Mouse (Mus musculus): ENCODE measurements at regions not wholly inside any gene's neighbourhood (a gene's known extent, or its start where the extent isn't known, plus 50 kb on each side); places are given as distances from the start of the nearest gene placed in this dataset.

DNA sequence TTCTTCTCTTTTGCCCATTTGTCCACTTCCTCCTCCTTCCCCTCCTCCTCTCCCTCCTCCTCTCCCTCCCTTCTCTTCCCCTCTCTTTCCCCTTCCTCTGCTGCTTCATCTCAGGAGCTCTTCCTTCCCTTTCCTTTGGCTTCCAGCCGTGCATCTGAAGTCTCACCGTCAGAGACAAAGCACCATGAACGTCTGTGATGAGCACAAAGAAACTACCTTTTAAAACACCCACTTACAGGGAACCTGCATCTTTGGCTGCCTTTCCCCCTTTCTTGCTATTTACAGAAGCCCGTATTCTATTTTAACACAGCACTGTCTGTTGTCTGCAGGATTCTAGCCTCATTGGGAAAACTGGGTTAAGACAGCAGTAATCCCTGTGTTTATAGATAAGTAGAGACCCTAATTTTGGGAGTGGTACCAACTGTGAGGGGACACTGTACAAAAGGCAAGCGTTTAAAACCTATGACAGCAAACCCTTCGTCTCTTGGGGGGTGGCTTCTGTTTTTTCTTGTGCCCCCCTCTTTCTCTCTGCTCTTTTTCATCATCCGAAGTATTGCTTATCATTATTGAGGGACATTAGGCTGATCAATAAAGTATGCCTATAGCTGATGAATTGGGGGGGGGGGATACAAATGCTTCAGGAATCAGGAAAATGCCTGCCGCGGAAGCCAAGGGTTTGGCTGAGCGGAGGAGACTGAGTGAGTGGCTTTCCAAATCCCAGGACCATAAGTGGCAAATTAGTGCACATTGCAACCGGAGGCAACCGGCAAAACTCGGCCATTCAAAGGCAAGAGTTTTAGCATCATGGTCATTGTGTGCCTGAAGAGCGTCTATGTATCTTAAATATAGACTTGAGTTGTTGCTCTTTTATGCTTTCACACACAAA, 417.0 kb upstream of the Ubash3b start:
- DNase-seq = no peak
- TF ChIP-seq POLR2A (IDR thresholded peaks at IDR 0.05; ENCODE audit: control insufficient read depth, extremely low read depth, insufficient read depth, low read length, poor library complexity) = no peak
- no peak for TF ChIP-seq CTCF (IDR thresholded peaks at IDR 0.05; ENCODE audit: borderline replicate concordance, control insufficient read depth, extremely low read depth, insufficient read depth, low read length, poor library complexity)
- H3K36me3 ChIP-seq (ENCODE audit: control insufficient read depth, insufficient read depth, low read length) = no peaks in the 10 kb centered on the region
- no peak overlapping the region for H3K27ac ChIP-seq (ENCODE audit: control insufficient read depth, insufficient read depth, low read length)
- H3K4me1 ChIP-seq (replicated peaks; ENCODE audit: control insufficient read depth, insufficient read depth, low read length) = no peaks in the 10 kb centered on the region
- H3K27me3 ChIP-seq (ENCODE audit: control insufficient read depth, insufficient read depth, low read length) = peaks cover 3% of the 10 kb centered on the region; the same call in 1 of the 2 replicates
- H3K4me3 ChIP-seq (ENCODE audit: control insufficient read depth, insufficient read depth, low read length) = no peak overlapping the region
- 72% methylated on average over 14 of the region's 14 CpGs for WGBS

DNA sequence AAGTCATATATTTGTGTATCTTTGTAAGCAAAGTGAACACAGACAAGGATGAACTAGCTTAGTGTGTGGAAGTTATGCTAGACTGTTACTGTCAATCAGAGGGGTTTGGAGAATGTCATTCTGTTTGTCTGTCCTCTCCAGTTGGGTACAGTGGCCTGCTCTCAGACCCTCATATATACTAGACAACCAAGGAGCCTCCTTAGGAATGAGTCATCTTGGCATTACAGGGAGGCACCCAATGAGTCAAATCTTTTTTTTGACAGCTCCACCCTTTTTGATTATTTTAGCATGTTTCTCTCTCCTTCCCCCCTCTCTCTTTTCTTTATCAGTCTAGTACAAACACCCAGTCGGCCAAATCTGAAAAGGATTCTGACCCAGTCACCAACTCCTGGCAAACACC, 416.3 kb upstream of the Ubash3b start:
- no peaks in the 10 kb centered on the region for H3K36me3 ChIP-seq (ENCODE audit: control insufficient read depth, insufficient read depth, low read length)

DNA sequence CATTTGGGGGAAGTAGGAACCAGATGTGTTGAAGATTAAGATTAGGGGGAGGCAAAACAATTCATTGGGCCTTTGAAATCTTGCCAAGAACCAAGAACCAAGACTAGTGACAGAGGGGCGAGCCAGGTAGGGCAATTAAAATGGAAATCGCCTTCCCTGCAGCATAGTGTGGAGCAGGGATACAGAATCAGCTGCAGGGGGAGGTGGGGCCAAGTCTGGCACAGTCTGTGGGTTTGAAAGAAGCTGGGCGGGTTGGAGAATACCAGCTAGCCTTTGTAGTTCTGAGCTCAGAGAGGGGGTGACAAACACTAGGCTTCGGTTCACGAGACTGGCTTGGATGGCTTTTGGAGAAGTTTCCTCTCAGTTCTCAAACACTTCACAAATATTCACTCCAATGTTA, 414.3 kb upstream of the Ubash3b start:
- TF ChIP-seq CTCF (IDR thresholded peaks at IDR 0.05; ENCODE audit: borderline replicate concordance, control insufficient read depth, extremely low read depth, insufficient read depth, low read length, poor library complexity) (no peak), POLR2A (IDR thresholded peaks at IDR 0.05; ENCODE audit: control insufficient read depth, extremely low read depth, insufficient read depth, low read length, poor library complexity) (no peak)
- H3K27ac ChIP-seq (ENCODE audit: control insufficient read depth, insufficient read depth, low read length) = no peak overlapping the region
- DNase-seq = no peak
- H3K4me1 ChIP-seq (replicated peaks; ENCODE audit: control insufficient read depth, insufficient read depth, low read length) = no peaks in the 10 kb centered on the region
- 41% methylated on average over 5 of the region's 5 CpGs for WGBS
- no peaks in the 10 kb centered on the region for H3K36me3 ChIP-seq (ENCODE audit: control insufficient read depth, insufficient read depth, low read length)
- no peaks in the 10 kb centered on the region; the same call in 1 of the 2 replicates for H3K27me3 ChIP-seq (ENCODE audit: control insufficient read depth, insufficient read depth, low read length)
- H3K4me3 ChIP-seq (ENCODE audit: control insufficient read depth, insufficient read depth, low read length) = no peak overlapping the region

More for the DNA sequence above, 416.3 kb upstream of the Ubash3b start:
- H3K4me1 ChIP-seq (replicated peaks; ENCODE audit: control insufficient read depth, insufficient read depth, low read length) = no peaks in the 10 kb centered on the region
- TF ChIP-seq POLR2A (IDR thresholded peaks at IDR 0.05; ENCODE audit: control insufficient read depth, extremely low read depth, insufficient read depth, low read length, poor library complexity) (no peak), CTCF (IDR thresholded peaks at IDR 0.05; ENCODE audit: borderline replicate concordance, control insufficient read depth, extremely low read depth, insufficient read depth, low read length, poor library complexity) (no peak)
- WGBS = 53% methylated on average over 1 of the region's 1 CpGs
- H3K4me3 ChIP-seq (ENCODE audit: control insufficient read depth, insufficient read depth, low read length) = no peak overlapping the region
- no peak overlapping the region for H3K27ac ChIP-seq (ENCODE audit: control insufficient read depth, insufficient read depth, low read length)
- peaks cover 3% of the 10 kb centered on the region; the same call in 1 of the 2 replicates for H3K27me3 ChIP-seq (ENCODE audit: control insufficient read depth, insufficient read depth, low read length)
- no peak for DNase-seq

DNA sequence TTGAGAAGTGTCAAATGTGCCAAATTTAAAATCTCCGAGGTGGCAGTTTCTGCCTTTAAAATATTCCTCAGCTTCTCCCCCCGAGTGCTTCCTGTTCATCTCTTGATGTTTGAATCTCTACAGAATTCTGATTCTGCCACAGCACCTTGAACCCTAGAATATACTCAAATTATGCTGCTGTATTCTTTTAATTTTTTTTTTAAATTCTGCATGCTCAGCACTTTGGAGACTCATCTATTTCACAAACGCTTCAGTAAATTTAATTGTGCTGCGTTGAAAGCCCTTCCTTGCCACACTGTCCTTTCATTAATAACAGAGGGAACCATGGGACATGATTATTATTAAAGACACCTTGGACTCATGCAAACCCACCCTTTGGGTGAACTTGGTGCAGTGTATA, 408.8 kb upstream of the Ubash3b start:
- H3K27me3 ChIP-seq (ENCODE audit: control insufficient read depth, insufficient read depth, low read length) = no peaks in the 10 kb centered on the region
- H3K36me3 ChIP-seq (ENCODE audit: control insufficient read depth, insufficient read depth, low read length) = no peaks in the 10 kb centered on the region
- TF ChIP-seq POLR2A (IDR thresholded peaks at IDR 0.05; ENCODE audit: control insufficient read depth, extremely low read depth, insufficient read depth, low read length, poor library complexity) (no peak), CTCF (IDR thresholded peaks at IDR 0.05; ENCODE audit: borderline replicate concordance, control insufficient read depth, extremely low read depth, insufficient read depth, low read length, poor library complexity) (no peak)
- no peaks in the 10 kb centered on the region for H3K4me1 ChIP-seq (replicated peaks; ENCODE audit: control insufficient read depth, insufficient read depth, low read length)
- 93% methylated on average over 4 of the region's 4 CpGs for WGBS
- no peak for DNase-seq
- no peak overlapping the region for H3K27ac ChIP-seq (ENCODE audit: control insufficient read depth, insufficient read depth, low read length)
- H3K4me3 ChIP-seq (ENCODE audit: control insufficient read depth, insufficient read depth, low read length) = no peak overlapping the region

DNA sequence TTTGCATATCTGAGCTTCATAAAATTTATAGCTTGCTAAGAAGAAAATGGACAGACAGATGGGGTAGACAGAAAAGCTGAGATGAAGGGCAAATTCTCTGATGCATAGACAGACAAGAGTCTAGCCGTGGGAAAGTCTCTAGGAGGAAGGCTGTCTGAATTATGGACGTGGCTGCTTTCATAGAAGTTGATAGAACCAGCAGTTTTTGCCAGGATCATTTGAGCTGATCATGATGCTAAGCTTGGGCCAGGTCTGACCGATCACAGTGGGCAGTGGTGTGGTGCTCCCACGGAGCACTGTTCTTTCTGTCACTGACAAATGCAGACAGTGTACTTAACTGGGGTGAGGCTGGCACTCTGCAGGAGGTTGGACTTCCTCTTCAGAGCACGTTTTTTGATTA, 405.0 kb upstream of the Ubash3b start:
- TF ChIP-seq CTCF (IDR thresholded peaks at IDR 0.05; ENCODE audit: borderline replicate concordance, control insufficient read depth, extremely low read depth, insufficient read depth, low read length, poor library complexity) (no peak), POLR2A (IDR thresholded peaks at IDR 0.05; ENCODE audit: control insufficient read depth, extremely low read depth, insufficient read depth, low read length, poor library complexity) (no peak)
- H3K27me3 ChIP-seq (ENCODE audit: control insufficient read depth, insufficient read depth, low read length) = no peaks in the 10 kb centered on the region
- H3K36me3 ChIP-seq (ENCODE audit: control insufficient read depth, insufficient read depth, low read length) = no peaks in the 10 kb centered on the region
- H3K4me3 ChIP-seq (ENCODE audit: control insufficient read depth, insufficient read depth, low read length) = no peak overlapping the region
- WGBS = 53% methylated on average over 5 of the region's 5 CpGs
- no peaks in the 10 kb centered on the region for H3K4me1 ChIP-seq (replicated peaks; ENCODE audit: control insufficient read depth, insufficient read depth, low read length)
- DNase-seq = no peak
- no peak overlapping the region for H3K27ac ChIP-seq (ENCODE audit: control insufficient read depth, insufficient read depth, low read length)

DNA sequence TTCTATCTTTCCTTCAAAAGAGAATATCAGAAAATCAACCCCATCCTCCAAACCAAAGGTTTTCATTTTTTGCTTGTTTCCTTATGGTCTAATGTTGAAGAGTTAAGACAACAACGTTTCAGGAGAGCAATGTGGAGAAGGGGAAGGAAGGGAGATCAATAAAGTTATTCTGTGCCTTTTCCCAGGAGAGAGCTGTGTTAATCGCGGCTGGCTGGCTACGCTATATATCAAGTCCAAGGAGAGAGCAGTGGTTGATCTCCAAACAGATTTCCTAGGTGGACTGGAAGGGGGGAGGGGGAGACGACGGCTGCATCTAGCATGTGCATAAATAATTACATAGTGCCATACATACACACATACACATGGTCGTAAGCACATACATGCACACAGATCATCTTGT, 404.3 kb upstream of the Ubash3b start:
- WGBS = 86% methylated on average over 7 of the region's 7 CpGs

More for the DNA sequence above, 404.3 kb upstream of the Ubash3b start:
- Histone ChIP-seq H3K36me3 (ENCODE audit: control insufficient read depth, insufficient read depth, low read length) (no peaks in the 10 kb centered on the region), H3K27ac (ENCODE audit: control insufficient read depth, insufficient read depth, low read length) (no peak overlapping the region), H3K4me1 (replicated peaks; ENCODE audit: control insufficient read depth, insufficient read depth, low read length) (no peaks in the 10 kb centered on the region), H3K4me3 (ENCODE audit: control insufficient read depth, insufficient read depth, low read length) (no peak overlapping the region), H3K27me3 (ENCODE audit: control insufficient read depth, insufficient read depth, low read length) (no peaks in the 10 kb centered on the region)
- TF ChIP-seq POLR2A (IDR thresholded peaks at IDR 0.05; ENCODE audit: control insufficient read depth, extremely low read depth, insufficient read depth, low read length, poor library complexity) = no peak
- no peak for TF ChIP-seq CTCF (IDR thresholded peaks at IDR 0.05; ENCODE audit: borderline replicate concordance, control insufficient read depth, extremely low read depth, insufficient read depth, low read length, poor library complexity)
- no peak for DNase-seq
